Mouse (Mus musculus): ENCODE results near the gene Pla2g7. TPM values are rescaled to one million over a fixed set of nuclear protein-coding genes. Genes with fewer than 3 reads are reported as not detected.

Gene Pla2g7
- 0.19 TPM for polyA plus RNA-seq (2017; shearing (Covaris generic))

GRCm38 (mm10) chr17:43567992-43568888 is at the start of gene Pla2g7:
Gene Pla2g7 (plus strand): TSS chr17:43568098.

GRCm38 (mm10) chr17:43543539-43543938 is 24.4 kb upstream of the Pla2g7 start, which contains the start of gene Ankrd66:
Gene Ankrd66 (minus strand): TSS chr17:43543639.

GRCm38 (mm10) chr17:43629496-43630426 is 61.9 kb downstream of the Pla2g7 start, which contains the start of gene Tdrd6:
Gene Tdrd6 (minus strand): TSS chr17:43630299.

Other genes with a start within 250 kb of the Pla2g7 start
- not detected for gene Adgrf5, start 207.6 kb upstream of the Pla2g7 start, polyA plus RNA-seq (2017; shearing (Covaris generic))
- gene Mep1a, start 65.3 kb upstream of the Pla2g7 start, polyA plus RNA-seq (2017; shearing (Covaris generic)): not detected
- gene Ankrd66, start 24.5 kb upstream of the Pla2g7 start, polyA plus RNA-seq (2017; shearing (Covaris generic)): not detected
- gene Tdrd6, start 62.2 kb downstream of the Pla2g7 start, polyA plus RNA-seq (2017; shearing (Covaris generic)): not detected
- 19.9 TPM for gene Slc25a27, start 99.1 kb downstream of the Pla2g7 start, polyA plus RNA-seq (2017; shearing (Covaris generic))
- gene Cyp39a1, start 99.3 kb downstream of the Pla2g7 start, polyA plus RNA-seq (2017; shearing (Covaris generic)): 1.2 TPM
- not detected for gene Rcan2, start 233.3 kb downstream of the Pla2g7 start, polyA plus RNA-seq (2017; shearing (Covaris generic))

All from naive thymus-derived CD4-positive, alpha-beta T cell, adult 5 months (primary cell).